Comparison of ENCODE assay signal across 16 mouse cellular contexts in the genomic region with DNA sequence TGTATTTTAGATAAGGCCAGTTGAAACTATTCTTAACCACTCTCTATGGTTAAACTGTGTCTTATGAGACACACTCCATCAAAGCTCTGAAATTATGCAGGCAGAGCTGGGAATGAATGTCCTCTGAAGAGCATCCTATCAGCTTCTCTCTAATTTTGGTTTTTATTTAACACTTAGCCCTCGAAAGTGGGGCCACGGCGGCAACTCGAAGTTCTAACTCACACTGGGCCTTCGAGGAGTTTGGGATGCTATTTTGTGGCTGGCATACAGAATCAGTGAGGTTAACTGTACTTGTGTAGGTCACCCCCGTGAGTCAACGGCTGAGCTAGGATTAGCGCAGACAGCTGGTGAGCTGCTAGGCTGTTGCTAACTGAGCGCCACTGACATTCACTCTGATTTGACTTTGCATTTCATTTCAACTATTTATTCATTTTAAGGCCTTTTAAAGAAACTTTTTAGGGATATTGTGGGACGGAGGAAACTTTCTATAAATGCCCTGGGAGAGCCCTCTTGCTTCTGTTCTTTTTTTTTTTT.
"Had no signal": no experiment of that assay in that cellular context is flagged by ENCODE, and none has a peak within 500 bp of the region (broad histone marks: within the 10 kb centered on the region; RNA-seq: fewer than 3 reads in every experiment).

No protein-coding gene starts in this region.

- H3K4me3 ChIP-seq: liver, embryonic 13.5 days; midbrain, embryonic 13.5 days; myocyte; stomach, embryonic 15.5 days had no signal

- H3K27ac ChIP-seq: liver, embryonic 13.5 days; midbrain, embryonic 13.5 days; stomach, embryonic 15.5 days had no signal

- DNase-seq: kidney, adult 18-20 months; kidney, adult 9 months; kidney, postnatal 14 days; kidney, postnatal 4 days; liver, embryonic 13.5 days; lung, adult 2 months; lung, postnatal 14 days; lung, postnatal 4 days; right cerebral cortex, postnatal 14 days; spleen, adult 18-20 months; thymus, adult 18-20 months; thymus, postnatal 36 days had no signal

- ATAC-seq: midbrain, embryonic 13.5 days; midbrain, embryonic 16.5 days had no signal

- H3K4me2 ChIP-seq: liver, embryonic 13.5 days; midbrain, embryonic 13.5 days; stomach, embryonic 15.5 days had no signal

- H3K27me3 ChIP-seq: liver, embryonic 13.5 days; midbrain, embryonic 13.5 days; stomach, embryonic 15.5 days had no signal

- H3K4me1 ChIP-seq: liver, embryonic 13.5 days; midbrain, embryonic 13.5 days; stomach, embryonic 15.5 days had no signal

- H3K9me3 ChIP-seq: liver, embryonic 13.5 days; midbrain, embryonic 13.5 days; stomach, embryonic 15.5 days had no signal

- H3K36me3 ChIP-seq: liver, embryonic 13.5 days; midbrain, embryonic 13.5 days; stomach, embryonic 15.5 days had no signal

- H3K9ac ChIP-seq: liver, embryonic 13.5 days; midbrain, embryonic 13.5 days; stomach, embryonic 15.5 days had no signal
